Mouse (Mus musculus) brain, embryonic 14.5 days (tissue): Measurements from ENCODE around the gene Lsm3.

Experiments
- CTCF ChIP-seq: fragments of 200-500 bp; IDR thresholded peaks from 2 replicates; pipeline ENCODE4 v1.5.1; 2012; ENCODE audit warnings: inconsistent platforms, mild to moderate bottlenecking, moderate library complexity, borderline replicate concordance; ENCODE audit not compliant: insufficient read depth, insufficient read length; ENCODE audit errors: extremely low read depth
- POLR2A ChIP-seq: fragments of 200-500 bp; IDR thresholded peaks from 2 replicates; pipeline ENCODE4 v1.6.1; 2012; ENCODE audit warnings: mild to moderate bottlenecking, inconsistent platforms, borderline replicate concordance; ENCODE audit not compliant: poor library complexity, insufficient read depth, insufficient read length, severe bottlenecking; ENCODE audit errors: extremely low read depth

DNA sequence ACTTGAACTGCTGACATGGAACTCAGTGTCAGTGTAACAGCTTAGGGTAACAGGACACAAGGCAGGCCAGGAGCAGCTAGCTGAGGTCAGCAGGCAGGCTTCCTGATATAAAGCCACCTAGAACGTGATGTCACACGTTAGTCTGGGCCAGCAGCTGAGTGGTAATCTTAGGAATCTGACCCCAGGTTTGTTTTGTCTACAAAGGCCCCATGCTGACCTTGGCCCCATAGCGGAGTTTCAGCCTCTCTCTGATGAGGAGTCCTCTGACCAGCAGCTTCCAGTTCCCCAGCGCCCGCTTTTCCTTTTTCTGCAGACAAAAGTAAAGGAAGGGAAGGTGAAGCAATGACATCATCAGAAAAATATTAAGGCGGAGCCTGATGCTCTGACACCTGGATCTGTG lies 24.7 kb upstream of the Lsm3 start:
- TF ChIP-seq CTCF (no peak), POLR2A (no peak)
